8 mouse cellular contexts compared by ENCODE assay signal in genomic region chr5:92808503-92809415, GRCm38 (mm10).
A peak's percentile ranks its signal among the peaks of the same experiment; 100 is the strongest.
DNase-seq lines count a peak whose midpoint lies in the region; ATAC-seq and TF ChIP-seq lines count a peak whose summit lies in the region.

No protein-coding gene starts in this region.

- ATAC-seq in embryonic facial prominence, embryonic 11.5 days (replicated peaks; ENCODE audit: insufficient number of reproducible peaks, low FRiP score, low TSS enrichment, low read depth) = peak; percentile 87
- peak; percentile 75 for ATAC-seq in heart, embryonic 11.5 days (replicated peaks; ENCODE audit: insufficient number of reproducible peaks, low FRiP score, low TSS enrichment)

- TF ChIP-seq CTCF in brain, embryonic 14.5 days (IDR thresholded peaks at IDR 0.05; ENCODE audit: borderline replicate concordance, extremely low read depth, insufficient read depth, insufficient read length) = no peak
- TF ChIP-seq CTCF in kidney, adult 2 months (conservative IDR thresholded peaks at IDR 0.05; ENCODE audit: insufficient read depth, insufficient read length, low read depth, low read length) = no peak

- no peaks in the 10 kb centered on the region for H3K36me3 ChIP-seq in embryonic facial prominence, embryonic 11.5 days (replicated peaks; ENCODE audit: control insufficient read depth, insufficient read depth, low read depth, low read length)
- no peaks in the 10 kb centered on the region for H3K36me3 ChIP-seq in heart, embryonic 11.5 days (ENCODE audit: control insufficient read depth, insufficient read depth, low read length)
- no peaks in the 10 kb centered on the region for H3K36me3 ChIP-seq in kidney, adult 2 months (ENCODE audit: control insufficient read depth, insufficient read depth, low read length)

- peaks cover 9% of the 10 kb centered on the region for H3K4me1 ChIP-seq in embryonic facial prominence, embryonic 11.5 days (ENCODE audit: control insufficient read depth, insufficient read depth, low read length)
- peaks cover 31% of the 10 kb centered on the region for H3K4me1 ChIP-seq in heart, embryonic 11.5 days (ENCODE audit: control insufficient read depth, insufficient read depth, low read length)
- peaks cover 13% of the 10 kb centered on the region for H3K4me1 ChIP-seq in kidney, adult 2 months (ENCODE audit: control insufficient read depth, insufficient read depth, low read length)

- no peak for TF ChIP-seq POLR2A in brain, embryonic 14.5 days (IDR thresholded peaks at IDR 0.05; ENCODE audit: borderline replicate concordance, extremely low read depth, insufficient read depth, insufficient read length, poor library complexity, severe bottlenecking)
- TF ChIP-seq POLR2A in kidney, adult 2 months (IDR thresholded peaks at IDR 0.05; ENCODE audit: low read depth, low read length) = peak; percentile 86

- 4% methylated on average over 28 of the region's 28 CpGs for WGBS in embryonic facial prominence, embryonic 11.5 days
- WGBS in heart, embryonic 11.5 days (ENCODE audit: insufficient replicate concordance) = 6% methylated on average over 28 of the region's 28 CpGs
- 22% methylated on average over 28 of the region's 28 CpGs for WGBS in kidney, adult 2 months

- H3K9ac ChIP-seq in embryonic facial prominence, embryonic 11.5 days (replicated peaks; ENCODE audit: low read length) = peak overlapping the region; percentile 34; the same call in 1 of the 2 replicates
- peak overlapping the region; percentile 17; the same call in 1 of the 2 replicates for H3K9ac ChIP-seq in heart, embryonic 11.5 days (ENCODE audit: low read depth, low read length)

- H3K27ac ChIP-seq in embryonic facial prominence, embryonic 11.5 days (replicated peaks; ENCODE audit: low read depth, low read length) = peak overlapping the region; percentile 41
- H3K27ac ChIP-seq in heart, embryonic 11.5 days (ENCODE audit: low read depth, low read length) = peak overlapping the region; percentile 77
- H3K27ac ChIP-seq in kidney, adult 2 months (ENCODE audit: insufficient read depth, low read depth, low read length) = peak overlapping the region; percentile 77

- peak overlapping the region; percentile 56 for H3K4me2 ChIP-seq in embryonic facial prominence, embryonic 11.5 days (ENCODE audit: low read depth, low read length)
- H3K4me2 ChIP-seq in heart, embryonic 11.5 days = peak overlapping the region; percentile 71

- peak overlapping the region; percentile 31 for H3K4me3 ChIP-seq in embryonic facial prominence, embryonic 11.5 days (ENCODE audit: low read depth, low read length)
- peak overlapping the region; percentile 41 for H3K4me3 ChIP-seq in heart, embryonic 11.5 days (ENCODE audit: low read depth, low read length)
- H3K4me3 ChIP-seq in kidney, adult 2 months (ENCODE audit: insufficient read depth, low read depth, low read length) = peak overlapping the region; percentile 54

- no peaks in the 10 kb centered on the region for H3K9me3 ChIP-seq in embryonic facial prominence, embryonic 11.5 days (replicated peaks; ENCODE audit: control insufficient read depth, low read length)
- no peaks in the 10 kb centered on the region for H3K9me3 ChIP-seq in heart, embryonic 11.5 days (replicated peaks; ENCODE audit: control insufficient read depth, low read length)

- DNase-seq in brain, embryonic 14.5 days (ENCODE audit: low read depth) = peak; percentile 81
- DNase-seq in embryonic facial prominence, embryonic 11.5 days (ENCODE audit: low spot score) = peak; percentile 81
- peak; percentile 95 for DNase-seq in kidney, adult 2 months
- DNase-seq in lung, adult 18-20 months = peak; percentile 94 to 95
- DNase-seq in ovary, adult 18-20 months (ENCODE audit: low spot score) = peak; percentile 79
- no peak for DNase-seq in thymus, adult 18-20 months
- DNase-seq in left cerebral cortex, adult 18-20 months (ENCODE audit: low spot score in 2 of 2) = no peak

- H3K27me3 ChIP-seq in embryonic facial prominence, embryonic 11.5 days (ENCODE audit: control insufficient read depth, insufficient read depth, low read length) = no peaks in the 10 kb centered on the region
- H3K27me3 ChIP-seq in heart, embryonic 11.5 days (ENCODE audit: control insufficient read depth, insufficient read depth, low read length) = no peaks in the 10 kb centered on the region
- no peaks in the 10 kb centered on the region for H3K27me3 ChIP-seq in kidney, adult 2 months (replicated peaks; ENCODE audit: control insufficient read depth, insufficient read depth, low read length)

Comparison
In these comparisons a context has a peak if more than half of its experiments do, and no peak if none do; other contexts are left out.
1. DNase-seq: peak in brain, embryonic 14.5 days (single experiment), embryonic facial prominence, embryonic 11.5 days (single experiment), kidney, adult 2 months (single experiment), lung, adult 18-20 months (2 of 2) and ovary, adult 18-20 months (single experiment); none in thymus, adult 18-20 months (0 of 2) and left cerebral cortex, adult 18-20 months (0 of 2).
2. Peak in every context shown above with its lines, with median percentiles within 50 percentile points of each other: H3K27ac ChIP-seq and H3K4me3 ChIP-seq.